Mouse (Mus musculus): ENCODE results near the gene Pdzd8. TPM values are rescaled to one million over a fixed set of nuclear protein-coding genes. Genes with fewer than 3 reads are reported as not detected.

Gene Pdzd8
- polyA plus RNA-seq, 1 experiment from 2014 or later = 10.8 TPM

DNA sequence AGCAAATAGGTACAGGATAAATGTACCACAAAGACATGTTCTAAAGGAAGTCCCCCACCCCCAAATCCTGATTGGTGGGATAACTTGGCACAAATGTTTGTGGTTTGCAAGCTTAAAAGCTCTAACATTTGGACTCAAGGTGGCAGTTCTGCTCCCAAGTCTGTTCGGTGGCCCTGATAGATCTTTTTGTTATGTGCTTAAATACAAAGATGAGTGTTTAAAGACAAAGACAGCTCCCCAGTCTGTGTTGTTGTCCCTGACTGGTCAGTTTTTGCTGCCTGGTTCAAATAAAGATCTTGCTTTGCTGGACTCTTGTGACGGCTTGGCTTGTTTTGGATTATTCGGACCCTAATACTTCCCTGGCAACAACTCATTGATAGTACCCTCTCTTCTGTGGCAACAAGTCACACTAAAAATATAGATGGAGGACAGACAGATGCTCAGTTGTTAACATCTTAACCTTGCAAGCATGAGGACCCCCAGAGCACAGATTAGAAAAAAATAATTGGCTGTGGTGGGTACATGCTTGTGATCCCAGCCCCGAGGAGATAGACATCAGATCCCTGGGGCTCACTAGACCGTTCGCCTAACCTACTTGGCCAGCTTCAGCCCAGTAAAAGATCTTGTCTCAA is 3.9 kb upstream of the Pdzd8 start:
- Histone ChIP-seq H3K9me3 (no peaks in the 10 kb centered on the region), H3K4me1 (peaks cover 20% of the 10 kb centered on the region), H3K27me3 (ENCODE audit: insufficient read depth, poor library complexity, severe bottlenecking) (peaks cover 62% of the 10 kb centered on the region), H3K4me3 (no peak overlapping the region), H3K36me3 (no peaks in the 10 kb centered on the region), H3K27ac (no peak overlapping the region)
- 86% methylated on average over 6 of the region's 6 CpGs for WGBS
- no peak for DNase-seq (ENCODE audit: low spot score)

DNA sequence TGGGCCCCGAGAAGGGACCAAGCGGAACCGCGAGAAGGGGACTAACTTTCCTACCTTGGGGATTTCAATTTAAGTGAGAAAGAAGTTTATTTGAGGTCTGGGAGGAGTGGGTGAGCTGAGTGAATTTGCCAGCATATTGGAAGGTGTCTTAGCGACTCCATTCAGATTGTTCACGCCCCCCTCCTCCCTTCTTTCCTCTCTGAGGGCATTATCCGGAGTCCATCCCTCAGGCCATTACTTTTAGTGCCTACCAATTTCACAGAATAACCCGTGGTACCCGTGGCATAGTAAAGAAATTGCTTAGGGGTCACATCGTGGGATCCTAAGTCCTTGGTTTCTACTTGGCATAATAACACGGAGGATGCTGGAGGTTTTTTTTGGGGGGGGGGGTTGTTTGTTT is 745 bp upstream of the Pdzd8 start:
- DNase-seq (ENCODE audit: low spot score) = peak; percentile 72
- WGBS = 4% methylated on average over 11 of the region's 11 CpGs
- peaks cover 34% of the 10 kb centered on the region for H3K27me3 ChIP-seq (ENCODE audit: insufficient read depth, poor library complexity, severe bottlenecking)
- H3K27ac ChIP-seq = peak overlapping the region; percentile 97
- H3K4me3 ChIP-seq = peak overlapping the region; percentile 88
- no peaks in the 10 kb centered on the region for H3K9me3 ChIP-seq
- H3K36me3 ChIP-seq = no peaks in the 10 kb centered on the region
- peaks cover 34% of the 10 kb centered on the region for H3K4me1 ChIP-seq

- H3K4me1 ChIP-seq = peaks cover 38% of the 10 kb centered on the region
- H3K36me3 ChIP-seq = no peaks in the 10 kb centered on the region
- peak overlapping the region; percentile 88 for H3K4me3 ChIP-seq
- H3K27ac ChIP-seq = peak overlapping the region; percentile 97
- no peaks in the 10 kb centered on the region for H3K9me3 ChIP-seq
- H3K27me3 ChIP-seq (ENCODE audit: insufficient read depth, poor library complexity, severe bottlenecking) = peaks cover 24% of the 10 kb centered on the region
- DNase-seq (ENCODE audit: low spot score) = peak; percentile 86
- under 1% methylated on average over 65 of the region's 70 CpGs for WGBS
Observed at GRCm38 (mm10) chr19:59345081-59345657, 411 bp downstream of the Pdzd8 start.

- Histone ChIP-seq H3K27ac (peak overlapping the region; percentile 97), H3K4me3 (peak overlapping the region; percentile 88), H3K9me3 (no peaks in the 10 kb centered on the region), H3K36me3 (no peaks in the 10 kb centered on the region), H3K27me3 (ENCODE audit: insufficient read depth, poor library complexity, severe bottlenecking) (peaks cover 15% of the 10 kb centered on the region), H3K4me1 (peaks cover 38% of the 10 kb centered on the region)
- DNase-seq (ENCODE audit: low spot score) = peak; percentile 85
- 0% methylated on average over 14 of the region's 14 CpGs for WGBS
Observed at GRCm38 (mm10) chr19:59344304-59344711, 1.3 kb downstream of the Pdzd8 start.

DNA sequence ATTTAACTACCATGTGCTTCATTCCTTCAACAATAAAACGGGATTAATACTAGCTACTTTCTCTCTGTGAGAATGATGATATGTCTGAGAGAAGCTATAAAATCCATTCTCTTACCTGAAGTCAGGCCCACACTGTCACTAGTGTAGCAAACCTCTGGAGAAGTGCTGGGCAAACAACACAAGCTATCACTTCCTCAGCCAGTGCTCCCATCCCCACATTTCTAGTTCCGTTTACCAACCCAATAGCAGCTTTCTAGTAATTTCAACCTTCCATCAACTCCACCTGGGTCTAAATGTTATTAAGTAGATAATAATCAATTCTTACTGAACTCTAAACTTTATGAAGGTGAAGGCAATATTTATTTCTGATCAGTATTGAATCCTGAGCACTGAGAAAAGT is 2.6 kb downstream of the Pdzd8 start:
- Histone ChIP-seq H3K9me3 (no peaks in the 10 kb centered on the region), H3K27me3 (ENCODE audit: insufficient read depth, poor library complexity, severe bottlenecking) (peaks cover 3% of the 10 kb centered on the region), H3K36me3 (no peaks in the 10 kb centered on the region), H3K4me1 (peaks cover 38% of the 10 kb centered on the region), H3K4me3 (peak overlapping the region; percentile 88), H3K27ac (no peak overlapping the region)
- 48% methylated on average over 2 of the region's 2 CpGs for WGBS
- no peak for DNase-seq (ENCODE audit: low spot score)

DNA sequence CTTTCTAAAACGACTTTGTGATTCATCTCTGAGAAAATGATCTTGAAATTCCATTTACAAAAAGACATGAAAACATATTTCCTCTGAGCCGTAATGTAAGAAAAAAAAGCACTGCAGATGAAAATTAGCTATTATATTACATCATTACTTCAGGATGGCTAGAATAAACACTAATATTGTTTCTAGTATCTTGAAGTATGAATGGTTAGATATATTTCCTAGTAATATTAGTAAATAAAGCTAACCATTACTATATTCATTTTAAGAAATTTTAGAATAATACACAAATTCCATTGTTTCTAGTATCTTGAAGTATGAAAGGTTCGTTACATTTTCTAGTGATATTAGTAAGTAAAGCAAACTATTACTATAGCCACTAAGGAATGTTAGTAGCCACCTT is 5.7 kb downstream of the Pdzd8 start:
- Histone ChIP-seq H3K27me3 (ENCODE audit: insufficient read depth, poor library complexity, severe bottlenecking) (no peaks in the 10 kb centered on the region), H3K27ac (no peak overlapping the region), H3K36me3 (peaks cover 3% of the 10 kb centered on the region; the same call in 1 of the 2 replicates), H3K4me3 (no peak overlapping the region), H3K9me3 (no peaks in the 10 kb centered on the region), H3K4me1 (peaks cover 31% of the 10 kb centered on the region)
- DNase-seq (ENCODE audit: low spot score) = no peak
- 85% methylated on average over 3 of the region's 3 CpGs for WGBS

DNA sequence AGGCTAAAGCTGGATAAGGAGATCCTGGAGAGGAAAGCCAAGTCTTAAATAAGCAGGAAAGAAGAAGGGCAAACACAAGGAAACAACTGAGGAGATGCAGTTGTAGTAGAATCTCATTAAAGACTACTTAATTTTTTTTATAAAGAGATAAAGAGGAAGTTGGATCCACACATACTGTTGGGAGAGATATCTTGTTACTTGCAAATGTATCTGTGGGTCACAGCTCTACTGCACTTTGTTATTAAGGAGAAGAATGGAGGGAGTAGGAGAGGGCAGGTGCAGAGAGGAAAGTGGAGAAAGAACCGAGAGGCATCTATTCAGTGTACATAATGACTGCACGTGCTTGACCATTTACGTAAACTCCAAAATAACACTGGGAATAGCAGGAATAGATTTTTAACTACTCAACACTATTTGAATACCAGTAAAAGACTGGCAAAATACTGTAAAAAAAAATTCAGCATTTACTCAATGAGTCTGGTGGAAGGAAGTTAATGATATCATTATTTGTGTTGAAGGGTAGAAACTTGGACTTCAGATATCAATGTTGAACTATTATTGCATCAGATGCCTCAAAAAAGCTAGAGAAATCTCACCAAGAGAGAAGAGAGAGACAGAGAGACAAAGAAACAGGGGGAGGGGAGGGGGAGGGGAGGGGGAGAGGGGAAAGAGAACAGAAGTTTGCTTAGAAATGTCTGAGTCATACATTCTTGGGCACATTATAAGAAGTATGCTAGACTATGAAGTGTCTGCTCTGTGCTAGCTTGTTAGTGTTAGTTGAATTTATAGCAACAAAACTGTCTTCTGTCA is 7.5 kb downstream of the Pdzd8 start:
- peaks cover 5% of the 10 kb centered on the region; the same call in 1 of the 2 replicates for H3K36me3 ChIP-seq
- no peaks in the 10 kb centered on the region for H3K9me3 ChIP-seq
- peaks cover 17% of the 10 kb centered on the region for H3K4me1 ChIP-seq
- no peak for DNase-seq (ENCODE audit: low spot score)
- no peaks in the 10 kb centered on the region for H3K27me3 ChIP-seq (ENCODE audit: insufficient read depth, poor library complexity, severe bottlenecking)
- H3K27ac ChIP-seq = no peak overlapping the region
- H3K4me3 ChIP-seq = no peak overlapping the region
- WGBS = 97% methylated on average over 3 of the region's 3 CpGs

DNA sequence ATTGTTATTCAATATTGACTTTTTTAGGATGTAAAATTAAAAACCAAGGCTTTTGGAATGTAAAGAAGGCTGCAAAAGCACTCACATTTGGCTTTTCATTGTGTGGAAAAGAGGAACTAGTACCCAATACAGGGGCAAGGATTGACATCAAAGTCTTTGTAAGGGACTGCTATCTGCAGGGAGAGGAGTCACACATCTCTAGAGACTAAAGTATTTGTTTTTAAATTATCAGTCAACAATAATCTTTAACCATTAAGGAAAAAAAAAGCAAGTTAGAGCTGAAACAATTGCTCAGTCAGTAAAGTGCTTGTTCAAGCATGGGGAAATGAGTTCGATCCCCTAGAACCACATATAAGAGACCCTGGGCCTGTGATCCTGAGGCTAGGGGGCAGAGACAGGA is 8.9 kb downstream of the Pdzd8 start:
- H3K27me3 ChIP-seq (ENCODE audit: insufficient read depth, poor library complexity, severe bottlenecking) = no peaks in the 10 kb centered on the region
- H3K36me3 ChIP-seq = peaks cover 6% of the 10 kb centered on the region; the same call in 1 of the 2 replicates
- peaks cover 8% of the 10 kb centered on the region for H3K4me1 ChIP-seq
- H3K27ac ChIP-seq = no peak overlapping the region
- 95% methylated on average over 1 of the region's 1 CpGs for WGBS
- no peak overlapping the region for H3K4me3 ChIP-seq
- no peaks in the 10 kb centered on the region for H3K9me3 ChIP-seq
- no peak for DNase-seq (ENCODE audit: low spot score)

- no peak overlapping the region for H3K27ac ChIP-seq
- peaks cover 3% of the 10 kb centered on the region; the same call in 1 of the 2 replicates for H3K4me1 ChIP-seq
- DNase-seq (ENCODE audit: low spot score) = no peak
Observed at GRCm38 (mm10) chr19:59330816-59331225, 14.8 kb downstream of the Pdzd8 start.

GRCm38 (mm10) chr19:59321990-59322389 is 23.6 kb downstream of the Pdzd8 start, which contains the start of gene Rps12-ps3:
TSS of gene Rps12-ps3 (plus strand) at chr19:59322290.
- no peaks in the 10 kb centered on the region for H3K27me3 ChIP-seq (ENCODE audit: insufficient read depth, poor library complexity, severe bottlenecking)
- H3K4me3 ChIP-seq = no peak within 1 kb of the TSS
- 94% methylated on average over 13 of the region's 14 CpGs for WGBS
- DNase-seq (ENCODE audit: low spot score) = no peak
- no peaks in the 10 kb centered on the region for H3K9me3 ChIP-seq
- peaks cover 8% of the 10 kb centered on the region; the same call in 1 of the 2 replicates for H3K36me3 ChIP-seq
- H3K27ac ChIP-seq = no peak within 1 kb of the TSS
- H3K4me1 ChIP-seq = peaks cover 3% of the 10 kb centered on the region; the same call in 1 of the 2 replicates

More at GRCm38 (mm10) chr19:59330816-59331225, 14.8 kb downstream of the Pdzd8 start:
- Histone ChIP-seq H3K36me3 (peaks cover 9% of the 10 kb centered on the region; the same call in 1 of the 2 replicates), H3K27me3 (ENCODE audit: insufficient read depth, poor library complexity, severe bottlenecking) (no peaks in the 10 kb centered on the region), H3K4me3 (no peak overlapping the region), H3K9me3 (no peaks in the 10 kb centered on the region)

- Histone ChIP-seq H3K9me3 (no peaks in the 10 kb centered on the region), H3K27ac (no peak overlapping the region), H3K36me3 (0 out of 2 replicates have a peak, but pooled peaks cover 8% of the 10 kb centered on the region), H3K4me1 (no peaks in the 10 kb centered on the region), H3K27me3 (ENCODE audit: insufficient read depth, poor library complexity, severe bottlenecking) (no peaks in the 10 kb centered on the region), H3K4me3 (no peak overlapping the region)
- DNase-seq (ENCODE audit: low spot score) = no peak
Observed at GRCm38 (mm10) chr19:59316571-59316970, 29.0 kb downstream of the Pdzd8 start.

- DNase-seq (ENCODE audit: low spot score) = no peak
Observed at GRCm38 (mm10) chr19:59315308-59315707, 30.3 kb downstream of the Pdzd8 start.

More at GRCm38 (mm10) chr19:59315308-59315707, 30.3 kb downstream of the Pdzd8 start:
- H3K4me3 ChIP-seq = no peak overlapping the region
- H3K27me3 ChIP-seq (ENCODE audit: insufficient read depth, poor library complexity, severe bottlenecking) = no peaks in the 10 kb centered on the region
- H3K36me3 ChIP-seq = 0 out of 2 replicates have a peak, but pooled peaks cover 4% of the 10 kb centered on the region
- no peak overlapping the region for H3K27ac ChIP-seq
- no peaks in the 10 kb centered on the region for H3K9me3 ChIP-seq
- H3K4me1 ChIP-seq = no peaks in the 10 kb centered on the region

Measured in heart, embryonic 10.5 days (tissue).